Mouse (Mus musculus) heart, adult 2 months (tissue): ENCODE measurements at regions not wholly inside any gene's neighbourhood (a gene's known extent, or its start where the extent isn't known, plus 50 kb on each side); places are given as distances from the start of the nearest gene placed in this dataset.

ENCODE experiments used
- CTCF ChIP-seq: fragments of 200-600 bp; IDR thresholded peaks from 2 replicates; pipeline ENCODE4 v1.8.1; 2022; ENCODE audit warnings: antibody characterized with exemption, mild to moderate bottlenecking, moderate library complexity
- EP300 ChIP-seq: fragments of 200-500 bp; IDR thresholded peaks from 2 replicates; pipeline ENCODE4 v1.6.1; 2011; ENCODE audit warnings: low read depth, low read length, control low read depth; ENCODE audit not compliant: insufficient read depth
- POLR2A ChIP-seq: fragments of 200-500 bp; IDR thresholded peaks from 2 replicates; pipeline ENCODE4 v1.6.1; 2011; ENCODE audit warnings: mild to moderate bottlenecking, low read depth, low read length, control low read depth; ENCODE audit not compliant: insufficient read depth

DNA sequence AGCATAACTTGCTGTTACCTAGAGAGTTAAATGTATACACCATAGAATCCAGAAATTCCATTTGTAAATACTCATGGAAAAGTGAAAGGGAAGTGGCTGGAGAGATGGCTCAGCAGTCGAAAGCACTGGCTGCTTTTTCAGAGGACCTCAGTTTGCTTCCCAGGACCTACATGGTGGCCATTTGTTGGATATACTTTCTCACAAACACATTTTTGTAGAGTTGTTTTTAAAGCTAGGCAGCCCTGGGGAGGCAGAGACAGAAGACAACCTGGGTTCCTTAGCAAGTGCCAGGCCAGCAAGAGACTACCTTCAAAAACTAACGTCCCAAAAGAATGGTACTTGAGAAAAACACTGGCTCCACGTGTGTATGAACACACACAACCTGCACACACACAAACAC, 124.0 kb upstream of the Gm15217 start:
- TF ChIP-seq CTCF (no peak), POLR2A (no peak), EP300 (no peak)
